Mouse (Mus musculus): ENCODE measurements at regions not wholly inside any gene's neighbourhood (a gene's known extent, or its start where the extent isn't known, plus 50 kb on each side); places are given as distances from the start of the nearest gene placed in this dataset. TPM values are rescaled to one million over a fixed set of nuclear protein-coding genes. Genes with fewer than 3 reads are reported as not detected.
A peak's percentile ranks its signal among the peaks of the same experiment; 100 is the strongest.

GRCm38 (mm10) chr3:35574402-35574801, 179.5 kb upstream of the Atp11b start:
- ATAC-seq (ENCODE audit: insufficient read depth) = no peak

More at GRCm38 (mm10) chr3:35574402-35574801, 179.5 kb upstream of the Atp11b start:
- DNase-seq = peak; percentile 57
- H3K4me2 ChIP-seq = no peak overlapping the region
- peak; percentile 73 for TF ChIP-seq CTCF (IDR thresholded peaks at IDR 0.05; ENCODE audit: low read depth)
- no peaks in the 10 kb centered on the region for H3K27me3 ChIP-seq (ENCODE audit: insufficient read depth, low read length)
- H3K4me1 ChIP-seq (ENCODE audit: insufficient read depth) = no peaks in the 10 kb centered on the region
- H3K9me3 ChIP-seq (ENCODE audit: low read depth, low read length) = no peaks in the 10 kb centered on the region
- WGBS = 25% methylated on average over 10 of the region's 10 CpGs
- no peak overlapping the region for H3K4me3 ChIP-seq (ENCODE audit: low read depth, low read length)
- H3K27ac ChIP-seq (ENCODE audit: low read depth) = no peak overlapping the region
- H3K36me3 ChIP-seq (ENCODE audit: insufficient read depth) = no peaks in the 10 kb centered on the region
- H3K9ac ChIP-seq = no peak overlapping the region

Small RNA genes lying in the stretch of these regions (microRNA-seq; reads per million reads assigned to microRNA genes)
- not detected for gene Gm25442 (ENCODE audit: borderline number of aligned reads)

Data from lung, embryonic 14.5 days (tissue).